Mouse (Mus musculus): ENCODE data around the gene 4930564D02Rik. TPM values are rescaled to one million over a fixed set of nuclear protein-coding genes. Genes with fewer than 3 reads are reported as not detected.

Gene 4930564D02Rik
- polyA plus RNA-seq, 1 experiment, result not detected

DNA sequence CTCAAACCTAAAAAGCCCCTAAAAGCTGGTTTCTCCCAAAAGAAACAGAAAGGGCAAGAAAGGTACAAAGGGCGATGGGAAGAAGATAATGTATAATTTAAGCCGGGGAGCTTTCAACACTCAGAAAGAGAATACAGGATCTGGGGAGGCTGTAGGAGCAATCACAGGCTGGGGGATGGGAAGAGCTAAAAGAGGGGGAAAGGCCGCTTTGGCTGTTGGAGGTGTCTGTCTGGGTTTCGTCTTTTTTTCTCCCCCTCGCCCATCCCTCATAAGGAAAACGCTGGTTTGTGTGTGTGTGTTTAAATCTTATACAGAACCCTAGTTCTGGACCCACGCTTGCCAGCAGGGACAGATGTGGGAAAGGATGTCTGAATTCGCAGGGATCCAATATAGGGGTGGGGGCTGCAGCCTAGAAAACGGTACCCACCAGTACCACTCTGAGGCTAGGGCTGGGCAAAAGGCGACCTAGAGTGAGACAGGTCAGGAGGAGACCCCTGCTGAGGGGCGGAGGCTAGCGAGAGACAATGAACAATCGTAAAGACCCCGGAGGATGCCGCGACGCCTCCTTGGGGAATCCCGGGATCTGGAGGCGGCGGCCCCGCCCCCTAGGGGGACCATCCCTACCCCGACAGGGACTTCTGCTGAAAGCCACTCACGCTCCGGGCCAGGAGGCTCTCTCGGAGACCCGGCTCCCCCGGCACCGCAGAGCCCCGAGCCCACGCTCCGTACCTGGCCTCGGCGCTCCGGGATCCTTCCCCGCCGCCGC lies 14.3 kb upstream of the 4930564D02Rik start:
- TF ChIP-seq GATA1 (IDR thresholded peaks at IDR 0.05; ENCODE audit: low read length), result no peak

DNA sequence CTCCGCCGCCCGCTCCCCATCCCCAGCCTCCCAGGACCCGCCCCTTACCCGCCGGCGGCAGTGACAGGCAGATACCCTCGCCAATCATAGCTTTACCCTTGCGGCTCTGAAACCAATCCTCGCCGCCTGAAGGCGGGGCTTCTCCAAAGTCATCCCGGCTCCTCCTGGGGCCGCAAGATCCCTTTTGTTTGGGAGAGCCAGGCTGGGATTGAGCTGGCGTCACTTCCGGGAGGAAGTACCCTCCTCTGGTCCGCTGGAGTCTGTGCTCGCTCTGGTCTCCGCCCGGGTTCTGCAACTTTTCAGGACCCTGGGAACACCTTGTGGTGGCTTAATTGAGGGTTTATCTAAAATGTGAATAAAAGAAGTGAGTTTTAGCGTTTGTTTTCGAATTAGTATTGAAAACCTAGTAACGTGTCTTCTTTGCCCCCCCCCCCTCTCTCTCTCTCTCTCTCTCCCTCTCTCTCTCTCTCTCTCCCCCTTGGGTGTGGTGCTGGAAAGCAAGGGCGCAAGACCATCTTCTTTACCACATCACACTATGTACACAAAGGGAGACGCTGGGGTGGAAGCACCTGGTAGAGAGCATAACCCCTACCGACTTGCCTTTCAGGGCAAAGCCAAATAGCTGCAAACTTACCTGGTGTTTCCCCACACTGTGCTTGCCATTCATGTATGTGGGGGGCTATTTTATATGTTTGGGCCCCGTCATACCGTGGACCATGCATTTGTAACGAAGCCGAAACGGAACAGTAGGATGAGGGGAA lies 13.5 kb upstream of the 4930564D02Rik start, which contains the start of gene Cttnbp2nl:
TSS of gene Cttnbp2nl (minus strand) at position 210 of the 761 bp plus-strand sequence.
- TF ChIP-seq GATA1 (IDR thresholded peaks at IDR 0.05; ENCODE audit: low read length), result no peak

DNA sequence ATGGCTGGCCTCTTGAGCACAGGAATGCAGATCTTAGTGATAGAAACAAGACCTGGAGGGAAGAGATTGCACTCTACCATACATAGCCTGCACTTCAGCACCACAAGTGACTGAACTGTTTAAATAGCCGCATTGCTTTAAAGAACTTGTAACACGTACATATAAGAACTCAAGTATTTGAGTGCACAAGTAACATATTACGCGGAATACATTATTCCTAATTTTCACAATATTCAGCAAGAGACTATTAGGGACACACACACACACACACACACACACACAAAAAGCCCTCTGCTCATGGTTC lies 13.0 kb upstream of the 4930564D02Rik start:
- no peak for TF ChIP-seq GATA1 (IDR thresholded peaks at IDR 0.05; ENCODE audit: low read length)

DNA sequence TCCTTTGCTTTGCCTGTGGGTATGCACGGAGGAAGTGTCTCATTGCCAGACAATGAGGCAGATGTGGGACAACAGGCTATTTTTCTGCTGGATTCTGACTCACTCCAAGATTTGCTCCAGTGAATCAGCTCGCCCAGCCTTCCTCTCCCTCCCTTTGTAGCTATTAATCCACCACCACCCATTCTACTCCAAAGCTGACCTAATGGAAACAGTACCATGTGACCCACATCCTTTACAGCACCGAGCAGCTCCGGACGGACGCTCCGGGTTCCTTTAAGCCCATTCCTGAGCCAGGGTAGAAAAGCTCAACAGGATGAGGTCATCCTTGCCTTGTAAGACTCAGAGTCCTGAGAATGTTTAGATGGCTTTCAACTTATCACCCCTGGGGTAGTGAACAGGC lies 11.7 kb upstream of the 4930564D02Rik start:
- TF ChIP-seq GATA1 (IDR thresholded peaks at IDR 0.05; ENCODE audit: low read length), result no peak

DNA sequence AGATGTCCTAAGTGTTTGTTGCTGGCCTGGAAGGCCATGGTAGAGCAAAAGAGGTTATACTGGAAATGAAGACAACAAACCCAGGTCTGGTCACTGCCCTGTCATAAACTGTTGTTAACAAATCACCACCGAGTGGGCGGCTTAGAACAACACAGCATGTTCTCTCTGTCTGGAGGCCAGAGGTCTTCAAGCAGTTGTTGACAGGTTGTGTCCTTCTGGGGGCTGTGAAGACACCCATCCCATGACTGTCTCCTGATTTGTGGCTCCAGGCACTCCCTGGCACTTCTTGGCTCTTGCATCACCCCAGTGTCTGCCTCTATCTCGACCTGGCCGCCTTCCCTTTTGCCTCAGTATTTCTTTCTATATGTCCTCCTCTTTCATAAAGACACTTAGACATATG lies 11.0 kb upstream of the 4930564D02Rik start:
- TF ChIP-seq GATA1 (IDR thresholded peaks at IDR 0.05; ENCODE audit: low read length), result no peak

DNA sequence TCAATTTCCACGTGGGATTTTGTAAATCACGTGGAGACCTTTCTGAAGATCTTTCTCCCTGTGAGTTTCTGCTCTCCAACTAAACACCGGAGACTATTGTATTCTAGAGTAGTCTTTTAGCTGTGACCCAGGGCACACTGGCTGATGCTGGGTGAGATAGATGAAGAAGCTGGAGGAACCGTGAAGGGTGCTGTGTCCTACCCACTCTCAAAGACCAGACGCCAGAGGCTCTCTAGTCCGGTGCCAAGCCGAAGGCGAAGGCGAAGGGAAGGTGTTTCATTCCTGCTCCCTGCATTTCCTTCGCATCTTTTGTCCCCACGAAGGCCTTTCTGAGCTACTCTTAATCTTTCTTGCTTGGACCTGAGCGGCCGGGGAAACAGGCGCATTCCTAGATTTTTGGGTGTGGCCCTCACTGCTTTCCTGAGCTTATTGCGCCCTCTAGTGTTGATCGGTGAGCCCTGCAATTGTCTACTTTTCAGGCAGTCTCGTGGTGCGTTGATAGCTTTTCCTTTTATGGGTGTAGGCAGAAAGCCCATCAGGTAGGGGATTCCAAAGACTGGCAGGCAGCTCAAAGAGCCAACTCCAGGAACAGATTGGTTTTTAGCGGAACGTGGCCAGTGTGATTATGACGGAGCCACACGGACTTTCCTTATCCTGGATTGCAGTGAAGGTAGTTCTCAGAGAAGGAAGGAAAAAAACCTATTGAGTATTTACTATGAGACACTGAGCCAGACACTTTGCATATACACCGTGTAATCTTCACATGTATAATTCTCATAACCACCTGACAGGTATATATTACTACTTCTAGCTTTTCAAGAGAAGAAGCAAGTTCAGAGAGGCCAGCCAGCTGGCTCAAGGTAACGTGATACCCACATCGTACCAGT lies 7.8 kb upstream of the 4930564D02Rik start:
- TF ChIP-seq GATA1 (IDR thresholded peaks at IDR 0.05; ENCODE audit: low read length), result no peak

DNA sequence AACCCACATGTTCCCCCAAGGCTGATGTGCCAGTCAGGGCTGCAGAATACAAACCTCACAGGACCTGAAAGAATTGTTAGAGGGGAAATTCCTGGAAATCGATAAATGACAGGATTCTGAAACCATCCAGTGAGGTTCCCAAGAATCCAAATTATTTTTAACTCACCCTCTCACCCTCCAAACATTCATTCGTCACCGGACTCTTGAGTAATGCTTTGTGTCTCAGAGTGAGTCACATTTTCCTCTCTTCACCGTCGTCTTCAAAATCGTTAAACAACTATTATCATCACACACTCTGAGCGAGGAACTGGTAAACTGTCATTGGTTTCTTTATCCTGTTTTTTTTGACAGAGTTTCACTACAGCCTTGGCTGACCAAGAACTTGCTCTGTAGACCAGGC lies 6.7 kb upstream of the 4930564D02Rik start:
- no peak for TF ChIP-seq GATA1 (IDR thresholded peaks at IDR 0.05; ENCODE audit: low read length)

DNA sequence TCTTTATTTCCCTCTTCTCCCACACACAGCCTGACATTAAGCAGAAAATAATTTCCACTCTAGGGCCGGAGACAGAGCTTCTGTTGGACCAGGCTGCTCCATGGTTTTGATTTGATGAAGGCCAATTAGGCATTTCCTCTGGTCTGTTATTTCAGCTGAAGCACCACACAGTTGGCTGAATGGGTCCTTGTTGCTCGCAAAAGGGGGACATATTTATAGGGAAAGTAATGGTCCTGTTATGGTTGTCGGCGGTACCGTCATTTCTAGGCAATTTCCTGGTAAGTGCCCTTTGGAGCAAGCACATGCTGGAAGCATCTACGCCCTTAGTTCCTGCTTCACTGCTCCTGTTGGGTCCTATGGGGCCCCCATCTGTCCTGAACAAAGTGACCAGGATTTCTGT lies 5.7 kb upstream of the 4930564D02Rik start:
- no peak for TF ChIP-seq GATA1 (IDR thresholded peaks at IDR 0.05; ENCODE audit: low read length)

DNA sequence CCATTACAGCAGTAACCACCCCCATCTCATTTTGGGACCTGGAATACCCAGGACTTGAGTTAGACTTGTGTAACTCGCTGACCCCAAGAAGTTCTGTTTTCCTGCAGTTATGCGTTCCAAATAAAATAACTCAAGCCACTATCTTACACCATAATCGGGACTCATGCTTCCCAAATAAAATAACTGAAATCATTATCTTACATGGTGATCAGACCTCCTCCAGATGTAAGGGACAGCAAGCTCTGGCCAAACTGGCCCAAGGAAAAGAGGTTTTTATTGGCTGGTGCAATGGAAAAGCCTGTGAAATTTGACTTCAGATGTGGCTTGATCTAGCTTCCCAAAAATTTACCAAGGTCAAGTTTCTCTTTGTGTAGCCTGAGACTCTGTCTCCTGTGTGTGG lies 5.1 kb upstream of the 4930564D02Rik start:
- no peak for TF ChIP-seq GATA1 (IDR thresholded peaks at IDR 0.05; ENCODE audit: low read length)

DNA sequence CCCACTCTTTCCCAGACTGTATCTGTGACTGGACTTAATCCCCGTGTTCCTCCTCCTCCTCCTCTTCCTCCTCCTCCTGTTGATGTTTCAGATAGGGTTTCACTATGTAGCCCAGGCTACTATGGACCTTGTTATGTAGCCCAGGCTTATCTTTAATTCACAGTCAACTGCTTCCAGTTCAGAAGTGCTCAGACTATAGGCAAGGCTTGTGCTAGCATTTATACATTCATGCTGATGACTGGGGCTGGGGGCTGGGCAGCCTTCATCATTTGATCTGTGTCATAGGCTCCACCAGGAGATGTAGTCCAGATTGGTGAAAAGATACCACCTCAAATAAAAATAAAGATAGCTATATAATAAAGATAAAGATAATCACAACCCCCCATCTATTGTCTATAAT lies 4.7 kb upstream of the 4930564D02Rik start:
- TF ChIP-seq GATA1 (IDR thresholded peaks at IDR 0.05; ENCODE audit: low read length), result no peak

DNA sequence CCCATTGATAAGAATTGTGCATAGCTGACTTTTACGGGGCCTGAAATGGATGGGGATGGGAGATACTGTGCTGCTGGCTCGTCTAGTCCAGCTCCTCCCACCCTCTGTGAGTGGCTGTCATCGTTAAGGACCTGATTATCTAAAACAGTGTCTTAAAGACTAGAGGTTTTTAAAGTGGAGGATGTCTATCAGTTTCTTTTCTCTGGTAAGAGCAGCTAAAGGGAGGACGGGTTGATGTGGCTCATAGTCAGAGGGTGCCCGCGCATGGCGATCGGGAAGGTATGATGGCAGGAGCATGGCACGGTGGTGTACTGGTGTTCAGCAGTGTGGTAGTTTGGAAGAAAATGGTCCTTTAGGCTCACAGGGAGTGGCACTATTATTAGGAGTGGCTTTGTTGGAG lies 4.0 kb upstream of the 4930564D02Rik start:
- TF ChIP-seq GATA1 (IDR thresholded peaks at IDR 0.05; ENCODE audit: low read length), result no peak

DNA sequence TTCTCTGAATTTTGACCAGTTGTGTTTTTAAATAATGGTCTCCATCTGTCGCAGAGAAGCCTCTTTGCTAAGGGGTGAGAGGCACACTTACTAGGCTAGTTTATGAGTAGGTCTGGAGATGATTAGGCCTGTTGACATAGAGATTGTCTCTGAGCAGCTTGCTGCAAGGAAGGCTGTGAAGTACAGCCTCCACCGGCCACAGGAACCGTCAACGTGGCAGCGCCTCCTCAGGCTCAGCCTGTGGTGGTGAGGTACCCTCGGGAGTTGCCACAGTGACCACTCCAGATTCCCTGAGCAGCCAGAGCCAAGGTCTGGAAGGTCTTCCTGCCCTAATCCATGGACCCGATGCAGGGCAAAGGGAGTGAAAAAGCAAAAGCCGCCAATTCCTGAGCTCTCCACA lies 3.9 kb downstream of the 4930564D02Rik start:
- TF ChIP-seq GATA1 (IDR thresholded peaks at IDR 0.05; ENCODE audit: low read length), result no peak

DNA sequence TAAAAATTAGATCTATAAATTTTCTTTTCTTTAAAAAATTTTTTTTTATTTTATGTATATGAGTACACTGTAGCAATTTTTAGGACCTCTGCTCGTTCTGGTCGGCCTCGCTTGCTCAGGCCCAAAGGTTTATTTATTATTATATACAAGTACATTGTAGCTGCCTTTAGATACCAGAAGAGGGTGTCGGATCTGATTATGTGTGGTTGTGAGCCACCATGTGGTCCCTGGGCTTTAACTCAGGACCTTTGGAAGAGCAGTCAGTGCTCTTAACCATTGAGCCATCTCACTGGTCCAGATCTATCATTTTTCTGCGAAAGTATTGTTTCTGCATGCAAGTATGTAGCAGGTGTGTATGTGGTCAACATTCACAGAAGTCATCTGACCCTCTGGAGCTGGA lies 4.6 kb downstream of the 4930564D02Rik start:
- TF ChIP-seq GATA1 (IDR thresholded peaks at IDR 0.05; ENCODE audit: low read length), result no peak

DNA sequence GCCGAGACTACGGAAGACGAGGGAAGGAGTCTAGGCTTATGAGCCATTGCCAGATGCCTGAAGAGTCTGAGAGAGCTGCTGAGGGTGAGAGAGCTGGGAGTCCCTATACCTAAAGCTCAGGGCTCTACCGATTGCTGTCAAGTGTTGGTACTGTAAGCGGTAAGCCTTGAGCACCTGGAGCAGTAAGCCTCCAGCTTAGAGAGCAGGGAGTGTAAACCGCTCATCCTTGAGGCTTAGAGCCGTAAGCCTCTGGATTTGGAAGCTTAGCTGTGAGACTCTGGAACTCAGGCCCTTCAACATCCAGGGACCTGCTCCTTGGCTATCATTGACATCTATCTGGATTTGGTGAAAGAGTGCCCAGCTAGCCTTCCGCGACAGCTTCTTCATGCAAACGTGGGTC lies 5.9 kb downstream of the 4930564D02Rik start:
- no peak for TF ChIP-seq GATA1 (IDR thresholded peaks at IDR 0.05; ENCODE audit: low read length)

DNA sequence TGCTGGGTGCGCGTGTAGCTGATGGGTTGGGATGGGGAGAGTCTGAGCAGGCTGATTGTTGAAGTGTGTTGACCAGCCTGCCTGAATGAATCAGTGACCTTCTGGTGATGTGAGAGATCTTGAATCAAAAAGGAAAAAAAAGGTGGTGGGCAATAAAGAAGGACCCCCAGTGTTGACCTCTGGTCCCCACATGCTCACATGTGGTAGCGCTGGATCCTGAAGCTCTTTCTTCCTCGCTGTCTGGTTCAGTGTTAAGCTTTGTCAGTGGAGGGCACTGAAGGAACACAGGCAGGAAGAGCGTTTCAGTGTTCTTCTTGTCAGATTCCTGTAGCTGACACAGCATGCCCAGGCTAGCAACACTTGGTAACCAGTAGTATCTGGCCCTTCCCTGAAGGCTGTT lies 9.2 kb downstream of the 4930564D02Rik start:
- no peak for TF ChIP-seq GATA1 (IDR thresholded peaks at IDR 0.05; ENCODE audit: low read length)

DNA sequence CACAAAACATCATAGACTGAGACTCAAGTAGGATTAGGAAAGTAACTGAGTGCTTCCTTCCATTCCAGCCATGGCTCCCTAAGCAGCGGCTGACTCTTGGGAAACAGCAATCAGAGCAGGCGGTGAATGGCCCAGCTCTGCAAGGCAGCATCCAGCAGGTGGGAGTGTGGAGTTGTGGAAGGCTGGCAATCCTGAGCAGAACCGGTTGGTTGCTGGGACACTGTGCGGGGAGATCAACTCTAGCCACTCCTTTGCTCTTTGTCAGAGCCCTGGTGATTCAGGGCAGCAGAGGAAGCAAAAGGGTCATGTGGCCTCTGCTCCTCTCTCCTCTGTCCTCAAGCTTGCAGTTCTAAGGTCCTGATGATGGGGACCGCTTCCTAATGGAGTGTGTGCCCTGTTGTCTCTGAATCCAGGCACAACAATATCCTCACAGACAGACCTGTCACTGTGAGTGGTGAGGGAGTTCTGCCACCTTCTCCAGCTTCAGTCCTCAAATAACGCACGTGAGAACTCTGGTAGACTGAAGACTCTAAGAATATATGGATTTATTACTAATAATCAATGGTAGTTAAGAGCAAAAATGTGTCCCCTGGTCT lies 11.7 kb downstream of the 4930564D02Rik start:
- no peak for TF ChIP-seq GATA1 (IDR thresholded peaks at IDR 0.05; ENCODE audit: low read length)
